Mouse (Mus musculus) embryo, embryonic 11.5 days (tissue): Measurements from ENCODE around the gene Pla2g12b.
"Not testable (repeated sequence)": the region's sequence is repeated elsewhere in the genome, so short reads cannot be mapped to it uniquely, and the experiment has no call there.

ENCODE experiments used
- DNase-seq: peaks from one replicate; pipeline ENCODE4 v3.0.0-alpha.2; 2012; ENCODE audit warnings: low read depth, low spot score

Gene Pla2g12b

DNA sequence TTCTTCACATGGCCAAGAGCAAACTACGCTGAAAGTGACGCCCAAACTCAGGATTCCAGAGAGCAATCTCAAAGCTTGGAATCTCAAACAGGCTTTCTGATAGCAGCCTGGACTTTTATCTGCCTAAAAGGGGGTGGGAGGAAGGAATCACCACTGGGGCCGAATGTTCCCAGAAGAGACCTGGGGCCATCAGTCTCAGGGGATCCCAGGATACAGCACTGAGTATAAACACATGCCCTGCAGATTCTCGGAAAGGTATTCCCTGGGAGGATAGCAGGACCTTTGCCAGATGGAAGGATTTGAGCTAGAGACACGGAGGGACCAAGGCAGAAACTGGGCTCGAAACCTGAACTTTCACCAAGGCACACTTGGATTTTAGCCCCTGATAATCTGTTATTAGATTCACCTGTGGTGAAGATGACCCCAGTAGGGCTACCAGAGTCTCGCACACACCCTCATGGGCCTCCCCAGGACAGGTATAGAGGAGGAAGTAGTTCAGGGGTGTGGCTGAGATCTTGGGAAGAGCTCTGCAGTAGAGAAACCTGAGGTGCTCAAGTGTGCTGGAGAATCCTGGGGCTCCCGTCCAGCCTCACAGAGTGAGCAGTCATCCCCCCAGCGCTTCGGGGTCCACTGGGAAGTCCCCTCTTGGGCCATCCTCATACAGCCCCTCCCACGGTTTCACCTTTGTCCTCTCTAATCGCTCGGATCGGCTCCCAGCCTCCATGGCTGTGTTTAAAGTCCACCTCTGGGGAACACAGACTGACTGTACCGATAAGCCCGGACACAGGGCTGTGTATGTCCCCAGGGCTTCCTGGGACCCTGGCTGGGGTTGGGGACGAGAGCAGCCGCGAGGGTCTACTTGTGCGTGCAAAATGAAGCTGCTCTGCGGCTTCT, at the start of gene Pla2g12b:
Gene Pla2g12b, plus strand, starts transcription at position 762 of the 894 bp plus-strand sequence.
- no peak for DNase-seq

GRCm38 (mm10) chr10:59354120-59354519, 49.3 kb upstream of the Pla2g12b start:
- DNase-seq: no peak

DNA sequence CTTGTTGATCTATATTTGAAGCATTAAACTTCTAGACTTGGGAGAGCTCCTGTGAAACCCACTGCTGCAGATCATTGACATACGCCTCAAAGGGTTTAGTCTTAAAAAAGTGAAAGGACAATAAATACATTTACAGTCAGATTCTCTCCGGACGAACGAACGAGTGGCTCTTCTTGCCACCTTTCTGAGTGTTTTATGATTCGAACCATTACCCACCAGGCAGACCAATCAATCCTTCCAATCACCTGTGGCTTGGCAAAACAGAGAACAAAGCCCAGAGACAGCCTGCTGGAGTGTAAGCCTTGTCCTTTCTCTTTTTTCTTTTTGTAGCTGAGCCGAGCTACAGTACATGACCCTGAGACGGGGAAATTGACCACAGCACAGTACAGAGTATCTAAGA, 48.4 kb upstream of the Pla2g12b start:
- no peak for DNase-seq

DNA sequence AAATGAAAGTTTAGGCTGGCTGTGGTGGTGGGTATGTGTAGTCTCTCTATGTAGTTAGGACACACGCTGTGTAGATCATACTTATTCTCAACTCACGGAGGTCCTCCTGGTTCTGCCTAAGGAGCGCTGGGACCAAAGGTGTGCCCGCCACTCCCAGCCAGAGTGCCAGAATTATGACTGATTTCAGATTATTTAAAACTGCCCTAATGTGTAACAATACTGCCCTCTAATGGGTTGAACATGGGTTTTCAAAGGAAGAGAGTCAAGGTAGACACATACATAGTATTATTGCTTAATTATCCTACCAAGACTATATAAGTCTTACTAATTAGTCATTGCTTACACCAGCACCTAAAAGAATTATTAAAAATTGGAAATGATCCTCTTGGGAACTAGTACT, 44.7 kb upstream of the Pla2g12b start:
- no peak for DNase-seq

DNA sequence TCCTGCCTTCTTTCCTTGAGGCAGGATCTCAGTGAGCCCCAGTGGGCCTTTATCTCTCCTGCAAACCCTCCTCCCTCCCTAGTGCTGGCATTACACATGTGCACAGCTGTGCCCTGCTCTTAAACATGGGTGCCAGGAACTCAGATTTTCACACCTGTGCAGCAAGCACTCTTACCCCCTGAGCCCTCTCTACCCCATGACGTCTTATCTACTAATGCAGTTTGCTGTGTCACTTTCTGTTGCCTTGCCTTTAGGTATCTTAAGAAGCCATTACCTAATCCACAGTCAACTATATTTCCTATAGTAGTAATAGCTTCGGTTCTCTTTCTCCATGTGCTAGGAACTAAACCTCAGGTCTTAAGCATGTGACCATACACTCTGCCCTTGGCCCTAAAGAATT, 40.3 kb upstream of the Pla2g12b start:
- no peak for DNase-seq

DNA sequence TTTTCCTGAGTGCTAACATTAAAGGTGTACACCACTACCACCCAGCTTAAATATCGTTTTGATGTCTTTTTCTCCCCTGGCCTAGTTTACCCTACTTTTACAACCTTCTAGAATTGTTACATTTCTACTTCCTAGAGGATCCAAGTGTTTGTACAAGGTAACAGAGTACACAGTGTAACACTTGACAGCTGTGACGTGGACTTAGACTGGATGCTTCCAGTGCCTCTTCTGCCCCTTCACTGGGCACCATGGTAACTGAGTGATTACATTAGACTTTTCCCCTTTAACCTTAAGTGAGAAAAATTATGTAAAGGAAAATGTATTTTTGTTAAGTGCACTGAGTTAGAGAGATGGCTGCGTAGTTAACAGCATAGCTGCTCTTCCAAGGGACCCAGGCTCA, 38.9 kb upstream of the Pla2g12b start:
- no peak for DNase-seq

- DNase-seq: no peak
These were observed 37.5 kb upstream of the Pla2g12b start for GRCm38 (mm10) chr10:59365804-59366589.

DNA sequence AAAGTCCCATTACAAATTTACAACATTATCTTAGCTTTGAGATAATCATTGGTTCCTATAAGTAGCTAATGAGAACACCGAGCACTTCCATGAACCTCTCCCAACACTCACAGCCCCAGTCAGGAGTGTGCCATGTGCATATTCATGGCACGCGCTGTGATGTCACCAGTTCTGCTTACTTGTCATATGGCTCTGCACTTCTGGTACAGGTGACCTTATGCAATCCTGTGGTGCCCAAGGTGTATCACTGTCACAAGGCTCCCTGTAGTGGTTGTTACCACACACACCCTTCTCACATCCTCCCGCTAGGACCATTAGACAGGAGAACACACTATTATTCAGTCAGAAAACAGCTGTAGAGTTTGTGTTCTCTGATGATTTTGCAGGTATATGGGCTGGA, 36.7 kb upstream of the Pla2g12b start:
- no peak for DNase-seq

GRCm38 (mm10) chr10:59367206-59367605, 36.3 kb upstream of the Pla2g12b start:
- DNase-seq: no peak

DNA sequence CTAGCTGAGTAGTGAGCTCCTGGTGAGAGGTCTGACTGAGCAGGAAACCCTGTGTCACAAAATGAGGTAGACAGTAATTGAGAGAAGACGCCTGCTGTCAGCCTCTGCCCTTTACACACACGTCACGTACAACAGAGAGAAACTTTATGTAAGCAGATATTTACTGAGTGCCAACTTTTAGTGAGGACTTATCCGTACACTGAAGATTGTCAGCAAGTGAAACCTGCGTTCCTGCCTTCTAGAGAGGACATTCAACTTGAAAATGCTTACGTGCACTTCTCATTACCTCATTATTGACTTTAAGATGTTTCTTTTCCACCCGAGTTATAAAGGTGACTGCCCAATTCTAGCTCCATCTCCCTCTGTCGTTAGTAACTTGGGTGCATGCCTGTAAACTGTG, 34.7 kb upstream of the Pla2g12b start:
- no peak for DNase-seq

GRCm38 (mm10) chr10:59369426-59369825, 34.0 kb upstream of the Pla2g12b start:
- no peak for DNase-seq

DNA sequence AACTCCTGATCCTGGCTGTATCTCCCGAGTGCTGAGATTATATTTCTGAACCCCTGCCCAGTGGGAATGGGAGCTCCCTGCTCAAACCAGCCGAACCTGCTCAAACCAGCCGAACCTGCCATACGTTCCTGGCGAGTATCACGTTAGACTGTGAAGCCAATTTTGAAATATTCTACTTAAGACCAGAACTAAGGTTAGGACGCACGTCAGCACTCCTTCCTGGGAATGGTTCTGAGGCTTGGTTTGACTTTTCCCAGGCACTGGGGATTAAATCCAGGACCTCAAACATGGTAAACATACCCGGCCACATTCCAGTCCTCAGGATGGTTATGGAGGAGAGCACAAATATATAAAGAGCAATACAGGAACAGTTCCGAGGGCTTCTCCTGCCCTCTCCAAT, 25.6 kb upstream of the Pla2g12b start:
- no peak for DNase-seq

GRCm38 (mm10) chr10:59378728-59379127, 24.7 kb upstream of the Pla2g12b start:
- DNase-seq: no peak

DNA sequence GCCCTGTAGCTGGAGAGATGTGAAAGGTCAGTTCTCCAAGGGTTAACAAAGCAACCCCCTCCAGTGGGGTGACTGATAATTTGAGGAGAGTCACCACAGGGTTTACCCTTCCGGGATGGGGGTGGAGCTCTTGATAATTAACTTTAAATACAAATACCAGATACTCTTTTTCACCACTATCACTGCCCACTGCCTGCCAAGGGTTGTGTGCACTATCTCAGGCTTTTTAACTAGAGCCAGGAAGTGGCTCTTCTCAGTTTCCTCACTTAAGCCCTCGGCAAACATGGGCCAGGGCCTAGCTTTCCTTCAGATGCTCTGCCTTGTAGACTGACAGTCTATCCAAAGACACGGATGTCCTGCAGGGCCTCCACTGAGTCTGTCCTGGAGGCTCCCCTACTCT, 23.5 kb upstream of the Pla2g12b start:
- no peak for DNase-seq

DNA sequence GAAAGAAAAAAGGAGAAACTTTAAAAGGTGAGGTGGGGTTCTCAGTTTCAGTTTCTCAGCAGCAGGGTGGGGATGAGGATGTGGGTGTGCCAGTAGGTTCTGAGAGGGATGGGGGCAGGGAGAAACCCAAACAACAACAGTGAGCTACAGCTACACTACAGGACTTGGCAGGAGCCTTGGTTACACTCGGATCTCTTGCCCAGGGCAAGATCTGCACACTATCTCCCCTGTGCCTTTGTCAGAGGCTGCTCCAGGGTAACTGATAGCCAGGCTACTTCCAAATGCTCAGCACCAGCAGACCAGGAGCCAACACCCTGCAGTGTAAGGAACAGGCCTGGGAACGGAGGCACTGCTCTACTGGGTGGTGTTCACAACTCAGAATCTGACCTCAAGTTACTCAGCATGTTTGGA, 23.0 kb upstream of the Pla2g12b start:
- no peak for DNase-seq

- not testable (repeated sequence) for DNase-seq
These were observed 21.9 kb upstream of the Pla2g12b start for GRCm38 (mm10) chr10:59381563-59381962.

DNA sequence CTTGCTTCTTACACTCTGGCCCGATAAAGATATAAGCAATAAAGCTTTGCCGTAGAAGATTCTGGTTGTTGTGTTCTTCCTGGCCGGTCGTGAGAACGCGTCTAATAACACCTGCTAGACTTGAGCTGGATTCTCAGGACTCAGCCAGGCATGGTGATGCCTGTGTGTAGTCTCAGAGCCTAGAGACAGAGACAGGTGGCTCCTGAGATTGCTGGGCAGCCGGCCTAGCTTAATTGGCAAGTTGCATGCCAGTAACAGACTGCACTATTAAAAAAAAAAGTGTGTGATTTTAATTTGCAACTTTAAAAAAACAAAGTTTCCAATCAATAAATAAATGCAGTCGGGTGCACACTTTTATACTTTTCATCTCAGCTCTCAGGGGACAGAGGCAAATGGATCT, 16.5 kb upstream of the Pla2g12b start:
- DNase-seq: no peak

DNA sequence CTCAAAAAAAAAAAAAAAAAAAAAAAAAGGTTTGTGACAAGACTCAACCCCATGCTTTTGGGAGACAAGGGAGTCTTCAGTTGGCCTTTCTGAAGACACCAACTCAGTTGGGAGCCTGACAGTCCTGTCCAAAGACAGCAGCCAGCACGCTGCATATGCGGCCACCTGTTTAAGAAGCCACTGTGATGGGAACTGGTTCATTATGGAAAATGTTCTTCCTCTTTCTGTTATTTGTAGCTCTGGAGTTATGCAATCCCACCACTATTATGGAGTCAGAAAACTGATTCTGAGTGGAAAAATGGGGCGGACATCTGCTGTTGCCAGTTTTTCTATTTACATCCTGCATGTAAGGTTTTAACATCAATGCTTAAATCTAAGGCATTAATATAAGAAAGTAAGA, 13.8 kb upstream of the Pla2g12b start:
- DNase-seq: no peak

- DNase-seq: no peak
These were observed 11.6 kb upstream of the Pla2g12b start for GRCm38 (mm10) chr10:59391907-59392306.

DNA sequence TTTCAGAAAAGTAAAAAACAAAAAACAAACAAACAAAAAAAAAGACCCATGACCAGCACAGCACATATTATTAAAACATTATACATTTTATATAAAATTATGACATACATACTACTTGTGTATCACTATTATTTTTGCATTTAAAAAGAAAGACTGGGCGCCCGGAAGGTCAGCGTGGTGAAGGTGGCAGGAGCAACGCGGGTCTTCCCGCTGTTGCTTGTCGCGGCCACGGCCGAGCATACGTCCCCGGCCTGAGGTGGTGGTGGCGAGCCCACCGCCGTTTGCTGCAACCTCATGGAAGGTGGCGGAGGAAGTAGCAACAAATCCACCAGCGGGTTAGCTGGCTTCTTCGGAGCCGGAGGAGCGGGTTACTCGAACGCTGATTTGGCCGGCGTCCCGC, 8.0 kb upstream of the Pla2g12b start, which contains the start of gene Gm10273:
Gene Gm10273, plus strand, starts transcription at position 172 of the 400 bp plus-strand sequence.
- not testable (repeated sequence) for DNase-seq

- DNase-seq: no peak
These were observed 311 bp downstream of the Pla2g12b start for GRCm38 (mm10) chr10:59403793-59404149.

GRCm38 (mm10) chr10:59408499-59408898, 5.0 kb downstream of the Pla2g12b start:
- DNase-seq: no peak

DNA sequence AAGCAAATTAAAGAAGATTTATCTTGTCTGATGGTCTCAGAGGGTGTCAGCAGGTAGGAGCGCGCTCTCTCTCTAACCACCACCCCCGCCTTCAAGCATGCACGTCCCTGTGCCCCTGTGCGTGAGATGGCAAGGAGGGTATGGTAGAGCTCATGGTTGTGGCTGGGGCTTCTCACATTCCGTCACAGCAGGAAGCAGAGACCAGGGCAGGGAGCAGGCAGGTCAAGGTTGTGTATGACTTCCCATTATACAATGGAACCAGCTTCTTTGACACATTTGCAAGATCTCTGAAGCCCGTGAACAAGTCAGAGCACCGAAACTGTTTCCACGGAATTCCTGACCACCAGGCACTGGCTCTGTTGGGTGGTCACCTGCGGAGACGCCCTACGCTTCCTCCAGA, 6.8 kb downstream of the Pla2g12b start:
- DNase-seq: no peak
